Mouse (Mus musculus): ENCODE measurements at regions not wholly inside any gene's neighbourhood (a gene's known extent, or its start where the extent isn't known, plus 50 kb on each side); places are given as distances from the start of the nearest gene placed in this dataset.

GRCm38 (mm10) chr8:78024964-78025363, 188.1 kb upstream of the Ttc29 start:
- no peak for TF ChIP-seq CTCF (IDR thresholded peaks at IDR 0.05; ENCODE audit: low read depth, low read length)
- TF ChIP-seq POLR2A (IDR thresholded peaks at IDR 0.05; ENCODE audit: extremely low read depth, insufficient read depth, low read length): no peak
